Comparison of ENCODE assay signal across 2 mouse cellular contexts in the genomic region with DNA sequence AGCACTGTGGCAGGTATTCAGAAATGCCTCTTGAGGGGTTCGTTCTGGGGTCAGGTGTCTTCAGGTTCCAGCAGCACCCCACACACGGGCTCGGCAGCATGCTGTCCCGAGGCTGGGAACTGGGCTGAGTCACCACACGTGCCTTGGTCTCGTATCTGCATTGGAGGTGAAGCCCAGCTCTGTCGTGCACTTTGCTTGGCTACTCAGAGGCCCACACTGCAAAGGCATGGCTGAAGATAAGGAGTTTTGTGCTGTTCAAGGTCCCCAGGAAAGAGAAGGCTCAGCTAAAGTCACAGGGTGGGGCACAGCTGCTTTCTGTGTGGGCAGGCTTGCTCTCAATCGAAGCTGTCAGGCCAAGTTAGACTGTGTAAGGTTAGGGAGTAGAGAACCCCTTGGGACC.
TF ChIP-seq lines count a peak whose summit lies in the region.

No protein-coding gene starts in this region.

TF ChIP-seq in CH12.LX, 34 proteins besides CTCF, POLR2A, EP300 and RAD21:
- TF ChIP-seq BHLHE40 (IDR thresholded peaks at IDR 0.05; ENCODE audit: low read depth, low read length) (peak; percentile 35; the same call in 1 of the 2 replicates), IRF4 (IDR thresholded peaks at IDR 0.05; ENCODE audit: low read depth, low read length) (no peak)

TF ChIP-seq in MEL, 35 proteins besides CTCF, POLR2A, EP300 and RAD21:
- TF ChIP-seq GATA1 (IDR thresholded peaks at IDR 0.05; ENCODE audit: low read depth, low read length) (peak; percentile 41), POLR2AphosphoS2 (IDR thresholded peaks at IDR 0.05; ENCODE audit: low read length) (no peak), MXI1 (IDR thresholded peaks at IDR 0.05; ENCODE audit: low read depth, low read length) (peak; percentile 31; the same call in 1 of the 2 replicates), TBP (IDR thresholded peaks at IDR 0.05; ENCODE audit: low read depth, low read length) (no peak), MYC (IDR thresholded peaks at IDR 0.05; ENCODE audit: low read depth, low read length) (0 out of 2 replicates have a peak, but pooled peaks have one; percentile 32), ZNF384 (IDR thresholded peaks at IDR 0.05; ENCODE audit: low read depth, low read length) (no peak), MAX (IDR thresholded peaks at IDR 0.05; ENCODE audit: low read length) (peak; percentile 69), BHLHE40 (IDR thresholded peaks at IDR 0.05; ENCODE audit: borderline replicate concordance, low read depth, low read length) (peak; percentile 84)
